Mouse (Mus musculus): ENCODE results near the gene Gm14443.
"Not testable (repeated sequence)": the region's sequence is repeated elsewhere in the genome, so short reads cannot be mapped to it uniquely, and the experiment has no call there.

The Gm14443 gene

GRCm38 (mm10) chr2:175175401-175176180, at the start of gene Gm14443:
Gm14443 (minus strand) TSS chr2:175175871.
- DNase-seq (ENCODE audit: low spot score), result not testable (repeated sequence)

- DNase-seq (ENCODE audit: low spot score), result not testable (repeated sequence)
Measured at GRCm38 (mm10) chr2:175206732-175207131, 31.1 kb upstream of the Gm14443 start, which contains the start of gene Gm14391. Gm14391 (minus strand) TSS chr2:175206917.

GRCm38 (mm10) chr2:175179008-175179407, 3.3 kb upstream of the Gm14443 start:
- not testable (repeated sequence) for DNase-seq (ENCODE audit: low spot score)

GRCm38 (mm10) chr2:175176312-175176711, 641 bp upstream of the Gm14443 start:
- DNase-seq (ENCODE audit: low spot score), result no peak

- not testable (repeated sequence) for DNase-seq (ENCODE audit: low spot score)
Measured at GRCm38 (mm10) chr2:175174058-175174457, 1.6 kb downstream of the Gm14443 start.

- DNase-seq (ENCODE audit: low spot score), result not testable (repeated sequence)
Measured at GRCm38 (mm10) chr2:175172906-175173595, 2.6 kb downstream of the Gm14443 start.

GRCm38 (mm10) chr2:175172123-175172522, 3.5 kb downstream of the Gm14443 start:
- DNase-seq (ENCODE audit: low spot score), result no peak

GRCm38 (mm10) chr2:175166870-175167269, 8.8 kb downstream of the Gm14443 start:
- not testable (repeated sequence) for DNase-seq (ENCODE audit: low spot score)

- not testable (repeated sequence) for DNase-seq (ENCODE audit: low spot score)
Measured at GRCm38 (mm10) chr2:175165110-175165509, 10.6 kb downstream of the Gm14443 start.

- not testable (repeated sequence) for DNase-seq (ENCODE audit: low spot score)
Measured at GRCm38 (mm10) chr2:175161438-175161837, 14.2 kb downstream of the Gm14443 start.

- DNase-seq (ENCODE audit: low spot score), result no peak
Measured at GRCm38 (mm10) chr2:175158642-175159041, 17.0 kb downstream of the Gm14443 start.

- no peak for DNase-seq (ENCODE audit: low spot score)
Measured at GRCm38 (mm10) chr2:175156696-175157095, 19.0 kb downstream of the Gm14443 start.

- DNase-seq (ENCODE audit: low spot score), result not testable (repeated sequence)
Measured at GRCm38 (mm10) chr2:175141993-175142295, 33.7 kb downstream of the Gm14443 start, which contains the start of gene Gm14399. Gm14399 (minus strand) TSS chr2:175142012.

GRCm38 (mm10) chr2:175141118-175141992, 34.3 kb downstream of the Gm14443 start:
- DNase-seq (ENCODE audit: low spot score), result peak; percentile 3

- DNase-seq (ENCODE audit: low spot score), result not testable (repeated sequence)
Measured at GRCm38 (mm10) chr2:175140624-175141023, 35.0 kb downstream of the Gm14443 start.
